Mouse (Mus musculus) lung, postnatal 4 days (tissue): ENCODE measurements around the gene Zdhhc14.
"Not testable (repeated sequence)": the region's sequence is repeated elsewhere in the genome, so short reads cannot be mapped to it uniquely, and the experiment has no call there.

Source experiments
- DNase-seq, 2 experiments: peaks; one replicate each; pipeline ENCODE4 v3.0.0; 2021

The Zdhhc14 gene

GRCm38 (mm10) chr17:5612236-5612635, 119.9 kb downstream of the Zdhhc14 start:
- DNase-seq, result no peak

GRCm38 (mm10) chr17:5614771-5615318, 122.5 kb downstream of the Zdhhc14 start:
- peak; percentile 48 to 67 for DNase-seq

- DNase-seq, result no peak
Measured at GRCm38 (mm10) chr17:5621626-5622591, 129.6 kb downstream of the Zdhhc14 start.

GRCm38 (mm10) chr17:5622764-5623163, 130.4 kb downstream of the Zdhhc14 start:
- DNase-seq, result peak in 1 of 2 experiments; percentile 35

GRCm38 (mm10) chr17:5623181-5623580, 130.8 kb downstream of the Zdhhc14 start:
- DNase-seq, result peak; percentile 28 to 69

DNA sequence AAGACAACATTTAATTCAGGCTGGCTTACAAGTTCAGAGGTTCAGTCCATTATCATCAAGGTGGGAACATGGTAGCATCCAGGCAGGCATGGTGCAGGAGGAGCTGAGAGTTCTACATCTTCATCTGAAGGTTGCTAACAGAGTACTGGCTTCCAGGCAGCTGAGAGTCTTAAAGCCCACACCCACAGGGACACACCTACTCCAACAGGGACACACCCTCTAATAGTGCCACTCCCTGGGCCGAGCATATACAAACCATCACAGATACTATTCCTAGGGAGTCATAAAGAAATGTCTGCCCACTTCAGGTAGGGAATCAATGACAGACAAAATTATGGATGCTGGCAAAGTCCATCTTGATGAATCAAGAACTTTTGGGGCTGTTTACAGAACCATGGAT, 132.5 kb downstream of the Zdhhc14 start:
- not testable (repeated sequence) for DNase-seq

DNA sequence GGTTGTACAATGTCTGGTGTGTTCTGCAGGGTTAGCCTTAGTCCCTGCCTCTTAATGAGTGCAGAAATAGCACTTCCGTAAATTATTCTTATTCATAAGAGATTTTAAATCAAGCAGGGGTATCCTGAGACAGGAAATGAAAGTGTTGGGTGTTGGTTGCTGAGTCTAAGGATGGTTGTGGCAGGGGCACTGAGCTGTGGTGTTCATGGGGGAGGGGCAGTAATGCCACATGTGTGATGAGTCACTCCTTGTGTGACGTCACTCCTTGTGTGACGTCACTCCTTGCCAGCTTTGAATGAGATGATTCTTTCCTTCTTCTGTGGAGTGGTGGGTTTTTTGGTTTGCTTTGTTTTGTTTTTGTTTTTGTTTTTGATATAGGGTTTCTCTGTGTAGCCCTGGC, 134.0 kb downstream of the Zdhhc14 start:
- no peak for DNase-seq

DNA sequence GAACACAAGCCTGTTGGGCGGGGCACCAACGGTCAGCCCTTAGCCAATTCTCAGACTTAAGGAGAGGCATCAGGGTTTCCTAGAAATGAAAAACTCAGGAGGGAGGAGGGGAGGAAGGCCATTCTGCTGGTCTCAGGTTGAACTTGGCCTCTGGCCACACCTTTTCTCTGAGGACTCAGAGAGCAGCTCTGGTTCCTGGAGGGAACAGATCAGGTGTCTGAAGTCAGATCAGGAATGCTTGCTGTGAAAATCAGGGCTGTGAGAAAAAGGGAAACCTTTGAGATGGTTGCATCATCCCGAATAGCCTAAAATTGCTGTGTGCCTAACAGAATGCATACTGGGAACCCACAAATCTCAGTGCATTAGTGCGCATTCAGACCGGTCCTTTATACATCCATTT, 135.3 kb downstream of the Zdhhc14 start:
- no peak for DNase-seq

GRCm38 (mm10) chr17:5629651-5630050, 137.3 kb downstream of the Zdhhc14 start:
- DNase-seq, result no peak

DNA sequence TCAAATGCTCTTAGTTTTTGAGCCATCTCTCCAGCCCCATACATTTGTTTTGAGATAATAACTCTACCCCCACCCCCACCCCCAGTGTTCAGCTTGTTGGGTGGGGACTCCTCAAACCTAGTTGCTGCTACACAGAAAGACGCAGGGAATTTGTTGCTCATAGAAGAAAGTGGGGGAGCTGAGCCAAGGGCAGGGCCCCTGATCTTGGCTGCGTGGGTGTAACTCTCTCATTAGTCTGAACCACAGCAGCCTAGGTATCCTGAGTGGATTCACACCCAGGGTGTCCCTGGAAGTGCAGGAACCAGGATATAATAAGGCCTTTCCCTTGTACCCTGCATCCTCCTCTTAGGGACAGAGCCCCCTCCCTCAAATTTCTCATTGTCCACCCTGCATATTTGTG, 142.9 kb downstream of the Zdhhc14 start:
- DNase-seq, result no peak

DNA sequence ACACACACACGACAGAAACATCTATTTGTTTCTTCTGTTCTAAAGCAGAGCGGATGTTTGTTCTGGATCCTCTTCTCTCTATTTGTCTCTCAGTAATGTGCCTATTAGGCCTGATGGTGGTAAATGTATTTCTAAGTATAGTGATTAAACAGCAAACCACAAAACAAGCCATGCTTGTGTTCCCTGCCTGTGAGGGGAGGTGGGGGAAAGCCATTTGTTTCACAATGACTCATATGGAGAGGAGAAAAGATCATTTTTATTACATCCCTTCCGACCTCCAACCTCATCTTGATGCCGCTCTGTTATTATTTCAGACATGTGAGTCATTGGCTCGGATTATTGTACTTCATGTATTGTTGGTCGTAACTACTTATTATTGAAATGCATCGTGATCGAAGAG, 149.1 kb downstream of the Zdhhc14 start:
- no peak for DNase-seq

DNA sequence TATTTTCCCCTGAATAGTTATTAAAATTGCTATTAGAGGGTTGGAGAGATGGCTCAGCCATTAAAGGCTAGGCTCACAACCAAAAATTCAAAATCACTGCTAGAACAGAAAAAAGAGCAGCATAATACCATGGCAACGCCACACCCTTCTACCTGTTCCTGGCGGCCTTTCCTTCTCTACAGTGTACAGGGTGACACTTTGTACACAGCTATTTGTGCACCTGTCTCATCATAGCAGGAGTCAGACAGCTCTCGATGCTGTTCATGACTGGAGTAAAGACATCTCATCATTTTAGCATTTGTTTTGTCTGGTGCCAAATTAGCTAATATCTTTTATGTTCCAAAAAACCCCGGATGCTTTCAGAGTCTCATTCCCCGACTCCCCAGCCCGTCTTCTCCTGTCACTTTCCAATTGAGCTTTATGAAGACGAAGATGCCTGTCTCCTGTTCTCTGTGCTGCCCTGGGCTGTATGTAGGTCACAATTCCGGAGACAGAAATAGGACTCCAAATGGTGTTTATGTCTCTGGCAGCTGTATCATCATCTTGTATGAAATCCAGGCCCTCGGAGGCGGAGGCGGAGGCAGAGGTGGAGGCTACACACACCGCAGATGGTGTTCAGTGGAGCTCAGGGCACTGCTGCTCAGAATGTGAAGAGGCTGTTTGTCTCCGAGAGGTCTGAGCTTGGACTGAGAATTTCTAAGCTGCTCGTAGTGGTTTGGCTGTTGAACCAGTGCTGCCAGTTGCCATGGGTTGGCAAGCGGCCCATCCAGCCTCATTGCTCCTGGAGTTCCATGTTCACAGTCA, 150.8 kb downstream of the Zdhhc14 start:
- peak; percentile 15 to 49 for DNase-seq

- DNase-seq, result no peak
Measured at GRCm38 (mm10) chr17:5650124-5650523, 157.8 kb downstream of the Zdhhc14 start.

GRCm38 (mm10) chr17:5650642-5651041, 158.3 kb downstream of the Zdhhc14 start:
- DNase-seq, result no peak

GRCm38 (mm10) chr17:5651551-5651950, 159.2 kb downstream of the Zdhhc14 start:
- no peak for DNase-seq

DNA sequence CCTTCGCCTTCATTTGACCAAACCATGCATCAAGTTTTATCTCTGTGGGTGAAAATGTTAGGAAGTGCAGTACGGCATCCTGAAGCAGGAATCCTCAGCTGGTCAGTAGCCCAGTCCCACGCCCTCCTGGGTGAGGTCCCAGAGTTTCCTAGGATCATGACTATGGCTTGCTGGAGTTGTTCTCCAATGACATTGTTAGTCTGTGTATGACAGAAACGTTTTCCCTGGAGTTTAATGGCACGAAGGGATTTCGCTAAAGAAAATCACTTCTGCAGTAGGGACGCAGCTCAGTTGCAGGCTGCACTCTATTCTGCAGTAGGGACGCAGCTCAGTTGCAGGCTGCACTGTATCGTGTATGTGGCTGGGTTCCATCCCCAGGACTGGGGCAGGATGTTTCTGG, 161.6 kb downstream of the Zdhhc14 start:
- DNase-seq, result no peak

GRCm38 (mm10) chr17:5655536-5655935, 163.2 kb downstream of the Zdhhc14 start:
- DNase-seq, result no peak

DNA sequence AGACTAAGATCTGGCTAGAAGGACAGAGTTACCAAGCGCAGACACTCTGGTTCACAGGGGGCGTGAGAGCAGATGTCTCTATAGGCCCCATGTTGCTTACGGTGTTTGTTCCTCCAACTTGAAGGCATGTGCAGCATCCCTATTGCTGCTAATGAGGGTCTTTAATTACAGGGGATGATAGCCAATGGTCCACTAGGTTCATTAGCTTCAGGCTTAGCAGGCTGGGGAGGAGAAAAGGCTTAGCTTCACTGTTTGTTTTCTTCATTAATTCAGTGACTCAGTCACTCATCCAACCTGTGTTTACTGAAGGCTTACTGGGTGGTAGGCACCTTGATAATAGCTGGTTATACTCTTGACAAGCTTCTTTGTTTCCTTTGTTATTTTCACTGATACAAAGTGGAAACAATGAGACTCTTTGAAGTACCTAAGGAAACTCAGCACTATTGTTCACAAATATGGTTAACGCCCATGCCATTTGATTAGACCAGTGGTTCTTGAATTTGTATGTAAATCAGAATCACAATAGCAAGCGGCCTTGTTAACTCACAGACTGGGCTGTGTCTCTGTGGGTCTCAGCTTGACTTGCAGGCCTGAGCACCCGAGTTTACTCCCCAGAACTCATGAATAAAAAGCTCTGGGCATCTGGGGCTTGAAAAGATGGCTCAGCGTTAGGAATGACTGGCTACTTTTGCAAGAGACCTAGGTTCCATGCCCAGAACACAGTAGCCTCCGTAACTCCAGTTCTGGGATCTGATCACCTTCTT, 168.1 kb downstream of the Zdhhc14 start:
- DNase-seq, result no peak

DNA sequence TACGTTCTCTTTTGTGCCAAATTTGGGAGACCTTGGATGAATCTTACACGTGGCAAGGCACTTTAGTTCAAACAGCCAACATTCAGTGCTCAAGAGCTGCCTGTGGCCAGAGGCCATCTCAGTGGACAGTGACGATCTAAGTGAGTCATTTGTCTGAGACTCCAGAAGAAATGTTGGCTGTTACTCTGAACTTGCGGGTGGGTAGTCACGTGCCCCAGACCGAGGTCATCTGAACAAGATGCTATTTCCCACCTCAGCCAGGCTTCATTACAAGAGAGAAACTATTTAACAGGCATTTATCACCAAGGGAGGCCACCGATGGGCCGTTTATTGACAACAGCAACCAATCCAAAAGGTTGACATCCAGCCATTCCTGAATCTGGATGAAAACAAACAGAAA, 174.3 kb downstream of the Zdhhc14 start:
- no peak for DNase-seq

DNA sequence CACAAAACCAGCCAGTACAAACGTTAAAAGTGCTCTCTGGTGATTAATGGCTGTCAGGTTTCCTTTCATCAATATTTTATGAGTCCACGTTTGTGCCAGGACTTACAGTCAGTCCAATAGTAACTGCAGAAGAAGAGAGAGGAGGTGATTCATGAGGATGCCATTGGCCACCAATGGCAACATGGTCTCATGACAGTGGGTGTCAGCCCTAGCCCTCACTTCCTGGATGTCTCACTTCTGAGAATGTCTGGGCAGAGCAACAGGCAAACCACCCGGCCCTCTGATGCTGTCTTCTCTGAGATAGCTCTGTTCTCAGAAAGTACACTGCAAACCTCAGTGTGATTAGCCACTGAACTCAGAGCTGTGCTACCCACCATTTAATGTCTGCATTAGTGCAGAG, 176.1 kb downstream of the Zdhhc14 start:
- no peak for DNase-seq

DNA sequence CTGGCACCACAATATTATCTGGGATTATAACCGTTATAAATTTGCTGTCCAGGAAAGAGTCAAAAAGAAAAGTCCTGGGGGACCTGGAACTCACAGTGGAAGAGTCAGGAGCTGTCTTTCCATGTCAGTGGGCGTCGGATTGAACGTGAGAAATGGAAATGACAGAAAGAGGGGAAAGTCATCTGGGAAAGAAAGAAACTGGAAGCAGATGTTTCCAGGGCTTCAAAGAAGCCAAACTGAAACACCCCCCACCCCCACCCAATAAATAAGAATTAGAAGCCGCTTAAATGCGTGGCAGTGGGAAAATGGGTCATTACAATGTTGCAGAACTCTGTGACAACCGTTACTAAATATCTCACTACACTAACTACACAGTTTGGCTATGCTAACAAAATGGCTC, 176.6 kb downstream of the Zdhhc14 start:
- no peak for DNase-seq

DNA sequence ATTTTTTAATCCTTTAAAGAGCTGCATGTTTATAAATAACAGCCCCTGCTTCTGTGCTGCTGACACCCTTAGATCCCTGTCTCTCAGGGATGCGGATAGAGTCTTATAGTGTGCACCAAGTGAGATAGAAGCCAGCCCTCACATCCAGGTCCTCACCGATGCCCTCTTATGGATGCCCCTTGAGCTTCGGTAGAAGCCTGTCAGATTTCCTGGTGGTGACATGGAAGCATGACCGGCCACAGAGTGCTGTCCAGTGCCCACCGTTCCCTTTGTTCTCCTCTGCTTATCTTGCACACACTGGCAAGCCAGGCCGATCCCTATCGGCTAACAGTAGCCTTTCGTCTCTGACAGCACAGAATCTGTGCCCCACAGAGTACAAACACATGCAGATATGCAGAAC, 183.6 kb downstream of the Zdhhc14 start:
- peak in 1 of 2 experiments; percentile 16 for DNase-seq

DNA sequence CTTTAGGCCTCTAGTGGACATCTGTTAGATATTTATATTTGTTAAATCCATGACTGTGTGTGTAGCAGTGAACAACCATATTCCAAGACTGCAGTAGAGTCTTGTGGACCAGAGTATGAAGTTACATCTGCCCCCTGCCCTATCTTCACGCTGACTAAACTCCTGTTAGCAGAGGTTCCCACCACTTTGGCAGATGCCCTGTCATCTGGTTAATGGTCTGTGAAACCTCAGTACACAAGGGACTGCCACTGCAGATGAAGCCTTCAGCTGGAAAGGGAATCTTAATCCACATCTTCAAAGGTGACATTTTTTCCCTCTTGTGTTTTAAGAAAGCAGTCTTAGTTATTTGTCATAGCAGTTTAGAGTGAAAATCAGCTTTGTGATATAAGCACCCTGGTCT, 187.0 kb downstream of the Zdhhc14 start:
- DNase-seq, result no peak
